Mouse (Mus musculus) embryonic facial prominence, embryonic 13.5 days (tissue): ENCODE data around the gene Ankrd55. TPM values are rescaled to one million over a fixed set of nuclear protein-coding genes. Genes with fewer than 3 reads are reported as not detected.
A peak's percentile ranks its signal among the peaks of the same experiment; 100 is the strongest.
"Not testable (repeated sequence)": the region's sequence is repeated elsewhere in the genome, so short reads cannot be mapped to it uniquely, and the experiment has no call there.

Source experiments
- ATAC-seq: fragments of 200-750 bp; cut with Nextera tagmentation; 2 replicates; pipeline ENCODE4 v1.8.0; 2017; ENCODE audit warnings: low read depth; ENCODE audit not compliant: insufficient number of reproducible peaks, insufficient read depth, low FRiP score, low TSS enrichment
- H3K27ac ChIP-seq: fragments of 300-500 bp; sonication (generic); 2 replicates; pipeline ENCODE4 v1.5.1; 2015; ENCODE audit warnings: moderate library complexity, mild to moderate bottlenecking, inconsistent platforms
- H3K27me3 ChIP-seq: fragments of 300-500 bp; sonication (generic); 2 replicates; pipeline ENCODE4 v1.6.1; 2015; ENCODE audit warnings: mild to moderate bottlenecking, inconsistent platforms
- H3K36me3 ChIP-seq: fragments of 300-500 bp; sonication (generic); 2 replicates; pipeline ENCODE4 v1.6.1; 2015; ENCODE audit warnings: mild to moderate bottlenecking, inconsistent platforms
- H3K4me1 ChIP-seq: fragments of 300-500 bp; sonication (generic); 2 replicates; pipeline ENCODE4 v1.6.1; 2015; ENCODE audit warnings: inconsistent platforms
- H3K4me2 ChIP-seq: fragments of 300-500 bp; sonication (generic); 2 replicates; pipeline ENCODE4 v1.6.1; 2015; ENCODE audit warnings: moderate library complexity, mild to moderate bottlenecking, inconsistent platforms
- H3K4me3 ChIP-seq: fragments of 300-500 bp; sonication (generic); 2 replicates; pipeline ENCODE4 v1.5.1; 2015; ENCODE audit warnings: mild to moderate bottlenecking, inconsistent platforms
- H3K9ac ChIP-seq: fragments of 300-500 bp; sonication (generic); 2 replicates; pipeline ENCODE4 v1.6.1; 2015; ENCODE audit warnings: mild to moderate bottlenecking, inconsistent platforms
- H3K9me3 ChIP-seq: fragments of 300-500 bp; sonication (generic); 2 replicates; pipeline ENCODE4 v1.6.1; 2016; ENCODE audit warnings: inconsistent platforms
- WGBS: fragments of 180-500 bp; shearing (Covaris S2); methylation state at CpG from one replicate; pipeline ENCODE4 v1.1.7; 2015; ENCODE audit warnings: mixed read lengths; 5-methylcytosine and 5-hydroxymethylcytosine counted together
- polyA plus RNA-seq: library from polyadenylated mRNA; unstranded; fragments of >200 nt; fragmentation: Nextera tagmentation; extraction: Ambion mirVana; gene quantifications from 2 replicates; pipeline ENCODE4 v1.2.1, GENCODE M21; 2015

Ankrd55 gene
- polyA plus RNA-seq, 1 experiment from 2014 or later: 1.1 TPM

DNA sequence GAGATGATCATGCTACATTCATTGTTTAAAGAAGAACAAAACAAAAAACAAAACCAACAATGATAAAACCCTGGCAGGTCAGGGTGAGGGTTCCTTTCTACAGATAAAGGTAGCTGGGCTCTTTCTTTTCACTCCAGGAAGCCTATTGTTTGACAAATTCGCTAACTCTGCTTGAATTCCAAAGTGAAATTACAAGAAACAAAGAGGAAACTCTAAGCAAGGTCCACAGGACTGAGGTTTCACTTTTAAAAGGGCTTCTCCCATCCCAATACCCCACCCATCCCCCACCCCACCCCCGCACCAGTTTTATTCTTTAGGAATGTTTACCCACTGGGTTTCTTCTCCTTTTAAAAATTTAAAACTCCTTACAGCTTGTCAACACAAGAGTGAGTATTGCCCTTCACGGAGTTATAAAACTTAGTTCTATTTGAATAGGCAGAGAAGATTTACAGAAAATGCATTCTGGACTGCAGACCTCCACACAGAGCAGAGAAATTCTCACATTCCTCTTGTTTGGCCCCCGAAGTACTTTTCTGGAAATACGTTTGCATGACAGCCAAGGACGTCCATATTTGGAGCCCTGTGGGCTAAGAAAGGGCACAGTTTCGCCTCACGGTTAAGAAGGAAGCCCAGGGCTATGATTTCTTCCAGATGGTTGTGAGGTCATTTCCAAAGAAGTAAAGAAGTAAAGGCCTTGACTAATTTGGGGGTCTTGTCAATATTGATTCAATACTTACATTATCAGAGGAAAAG lies 128.3 kb downstream of the Ankrd55 start:
- Histone ChIP-seq H3K4me3 (no peak overlapping the region), H3K9ac (no peak overlapping the region), H3K27ac (peak overlapping the region; percentile 73), H3K4me1 (peaks cover 15% of the 10 kb centered on the region), H3K27me3 (no peaks in the 10 kb centered on the region), H3K36me3 (no peaks in the 10 kb centered on the region), H3K9me3 (no peaks in the 10 kb centered on the region), H3K4me2 (peak overlapping the region; percentile 21)
- no peak for ATAC-seq
- WGBS: 10% methylated on average over 8 of the region's 8 CpGs

DNA sequence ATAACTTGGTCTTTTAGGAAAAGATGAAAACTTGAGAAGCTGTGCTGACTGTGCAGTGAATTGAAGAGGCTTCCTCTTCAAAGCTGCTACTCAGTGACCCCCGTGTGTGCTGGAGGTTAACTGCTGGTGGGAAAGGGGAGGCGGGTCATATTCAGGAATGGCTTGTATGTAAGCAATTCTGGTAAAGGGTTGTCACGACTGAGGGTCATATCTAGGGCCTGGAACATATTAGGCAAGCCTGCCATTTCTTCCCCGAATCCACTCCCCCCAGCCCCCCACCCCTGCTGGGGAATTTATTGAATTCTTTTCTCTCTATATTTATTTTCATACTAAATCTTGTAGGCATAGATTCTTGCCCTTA lies 128.9 kb downstream of the Ankrd55 start:
- Histone ChIP-seq H3K27ac (peak overlapping the region; percentile 73), H3K9me3 (no peaks in the 10 kb centered on the region), H3K4me1 (peaks cover 15% of the 10 kb centered on the region), H3K4me3 (no peak overlapping the region), H3K9ac (no peak overlapping the region), H3K36me3 (no peaks in the 10 kb centered on the region), H3K27me3 (no peaks in the 10 kb centered on the region), H3K4me2 (peak overlapping the region; percentile 21)
- WGBS: 14% methylated on average over 4 of the region's 4 CpGs
- ATAC-seq: no peak

DNA sequence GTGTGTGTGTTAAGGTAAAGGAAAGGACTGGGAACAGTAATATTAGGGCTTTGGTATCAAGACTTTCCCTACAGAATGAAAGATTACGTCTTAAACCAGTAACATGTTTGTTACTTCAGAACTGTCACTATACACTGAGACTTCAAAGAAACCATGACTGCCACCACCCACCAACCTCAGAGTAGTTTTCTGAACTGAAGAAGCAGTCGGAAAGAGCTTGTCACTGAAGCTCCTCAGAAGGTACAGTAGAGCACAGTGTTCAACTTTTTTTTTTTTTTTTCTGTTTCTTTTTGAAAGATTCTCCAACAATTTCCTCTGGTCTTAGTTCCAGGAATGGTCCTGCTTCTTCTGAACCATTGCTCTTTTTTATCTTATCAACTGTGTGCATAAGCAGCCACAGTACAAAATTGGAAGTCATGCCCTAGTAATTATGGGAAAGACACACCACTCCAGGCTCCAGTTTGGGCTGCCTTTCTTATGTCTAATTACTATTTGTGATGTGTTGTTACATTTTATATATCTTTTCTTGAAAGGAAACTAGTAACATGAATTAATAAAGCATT lies 129.7 kb downstream of the Ankrd55 start:
- Histone ChIP-seq H3K36me3 (no peaks in the 10 kb centered on the region), H3K4me2 (no peak overlapping the region), H3K27me3 (no peaks in the 10 kb centered on the region), H3K4me3 (no peak overlapping the region), H3K9ac (no peak overlapping the region), H3K27ac (no peak overlapping the region), H3K9me3 (no peaks in the 10 kb centered on the region), H3K4me1 (peaks cover 15% of the 10 kb centered on the region)
- ATAC-seq: no peak
- 48% methylated on average over 2 of the region's 2 CpGs for WGBS

DNA sequence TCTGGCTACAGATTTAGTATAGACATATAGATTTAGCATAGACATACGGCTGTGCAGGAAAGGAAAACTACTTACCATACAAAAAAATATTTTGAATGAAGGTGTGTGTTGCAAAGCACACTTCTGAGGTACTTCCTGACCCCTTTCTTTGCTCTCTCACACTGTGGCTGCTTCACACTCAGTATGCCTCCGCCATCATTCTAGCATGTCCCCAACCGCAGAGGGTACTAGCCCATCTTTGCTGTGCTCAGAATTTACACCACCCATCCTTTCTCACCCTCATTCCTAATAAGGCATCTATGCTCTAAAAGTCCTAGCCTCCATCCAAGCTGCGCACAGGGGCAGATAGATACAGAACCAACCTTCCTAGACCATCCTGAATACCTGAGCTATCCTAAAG lies 130.3 kb downstream of the Ankrd55 start:
- no peaks in the 10 kb centered on the region for H3K9me3 ChIP-seq
- 82% methylated on average over 4 of the region's 4 CpGs for WGBS
- no peak overlapping the region for H3K27ac ChIP-seq
- no peak for ATAC-seq
- no peak overlapping the region for H3K4me3 ChIP-seq
- H3K4me2 ChIP-seq: no peak overlapping the region
- no peaks in the 10 kb centered on the region for H3K36me3 ChIP-seq
- no peak overlapping the region for H3K9ac ChIP-seq
- no peaks in the 10 kb centered on the region for H3K27me3 ChIP-seq
- peaks cover 15% of the 10 kb centered on the region for H3K4me1 ChIP-seq

DNA sequence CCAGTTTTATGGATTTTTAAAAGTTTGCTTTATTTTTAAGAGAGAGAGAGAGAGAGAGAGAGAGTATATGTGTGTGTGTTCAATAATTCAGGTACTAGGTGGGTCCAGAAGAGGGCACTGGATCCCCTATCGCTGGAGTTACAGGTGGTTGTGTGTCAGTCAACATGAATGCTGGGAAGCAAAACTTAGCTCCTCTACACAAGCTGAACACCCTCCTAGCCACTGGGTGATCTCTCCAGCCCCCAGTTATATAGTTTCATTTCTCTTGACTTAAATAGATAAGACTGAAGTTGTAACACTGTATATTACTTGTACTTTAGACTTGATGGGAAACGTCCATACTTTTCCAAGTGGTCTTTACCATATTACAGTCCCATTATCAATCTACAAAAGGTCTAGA lies 136.0 kb downstream of the Ankrd55 start:
- Histone ChIP-seq H3K4me3 (no peak overlapping the region), H3K36me3 (no peaks in the 10 kb centered on the region), H3K27me3 (no peaks in the 10 kb centered on the region), H3K4me2 (no peak overlapping the region), H3K27ac (no peak overlapping the region), H3K9ac (no peak overlapping the region), H3K9me3 (no peaks in the 10 kb centered on the region), H3K4me1 (no peaks in the 10 kb centered on the region)
- no peak for ATAC-seq
- WGBS: 84% methylated on average over 2 of the region's 2 CpGs

DNA sequence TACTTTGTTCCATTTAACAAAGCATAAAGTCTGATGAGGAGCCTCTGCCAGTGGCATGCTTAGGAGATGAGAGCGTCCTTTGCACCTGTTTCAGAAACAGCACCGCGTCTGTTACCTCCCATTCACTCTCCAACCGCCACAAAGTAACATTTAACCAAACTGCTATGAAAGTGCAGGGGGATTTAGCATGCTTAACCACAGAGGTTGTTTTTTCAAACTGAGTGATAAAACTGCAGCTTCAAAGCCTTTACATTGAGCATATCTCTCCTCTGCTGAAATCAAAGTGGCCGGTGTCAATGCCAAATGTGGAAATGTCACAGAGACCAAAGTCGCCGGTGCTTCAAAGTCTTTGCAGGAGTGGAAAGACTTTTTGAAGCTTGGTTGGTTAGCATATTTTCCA lies 136.4 kb downstream of the Ankrd55 start:
- no peak overlapping the region for H3K27ac ChIP-seq
- no peaks in the 10 kb centered on the region for H3K36me3 ChIP-seq
- H3K4me1 ChIP-seq: no peaks in the 10 kb centered on the region
- 82% methylated on average over 7 of the region's 7 CpGs for WGBS
- H3K9me3 ChIP-seq: no peaks in the 10 kb centered on the region
- no peak overlapping the region for H3K4me2 ChIP-seq
- H3K9ac ChIP-seq: no peak overlapping the region
- ATAC-seq: no peak
- H3K27me3 ChIP-seq: no peaks in the 10 kb centered on the region
- no peak overlapping the region for H3K4me3 ChIP-seq

DNA sequence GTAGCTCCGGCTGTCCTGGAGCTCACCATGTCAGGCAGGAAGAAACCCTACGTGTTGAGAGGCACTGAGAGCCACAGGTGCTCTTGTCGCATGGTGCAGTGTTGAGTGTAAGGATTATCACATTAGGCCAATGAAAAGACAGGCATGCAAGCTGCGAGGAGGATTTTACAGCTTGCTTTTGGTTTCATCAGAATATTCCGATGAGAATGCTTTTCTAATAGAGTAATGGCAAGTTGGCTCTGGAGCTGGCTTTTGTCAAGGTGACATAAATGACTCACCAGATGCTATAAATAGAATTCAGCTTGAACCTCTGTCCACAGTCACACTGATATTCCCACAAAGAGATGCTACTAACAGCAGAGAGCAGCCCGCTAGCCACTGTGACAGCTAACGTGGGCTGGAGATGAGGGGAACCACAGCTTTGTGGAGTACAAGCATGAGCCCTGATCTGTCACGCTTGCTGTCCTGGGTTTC lies 137.0 kb downstream of the Ankrd55 start:
- Histone ChIP-seq H3K36me3 (no peaks in the 10 kb centered on the region), H3K9ac (no peak overlapping the region), H3K4me2 (no peak overlapping the region), H3K27ac (no peak overlapping the region), H3K9me3 (no peaks in the 10 kb centered on the region), H3K4me3 (no peak overlapping the region), H3K4me1 (no peaks in the 10 kb centered on the region), H3K27me3 (no peaks in the 10 kb centered on the region)
- ATAC-seq: no peak
- 73% methylated on average over 8 of the region's 8 CpGs for WGBS

DNA sequence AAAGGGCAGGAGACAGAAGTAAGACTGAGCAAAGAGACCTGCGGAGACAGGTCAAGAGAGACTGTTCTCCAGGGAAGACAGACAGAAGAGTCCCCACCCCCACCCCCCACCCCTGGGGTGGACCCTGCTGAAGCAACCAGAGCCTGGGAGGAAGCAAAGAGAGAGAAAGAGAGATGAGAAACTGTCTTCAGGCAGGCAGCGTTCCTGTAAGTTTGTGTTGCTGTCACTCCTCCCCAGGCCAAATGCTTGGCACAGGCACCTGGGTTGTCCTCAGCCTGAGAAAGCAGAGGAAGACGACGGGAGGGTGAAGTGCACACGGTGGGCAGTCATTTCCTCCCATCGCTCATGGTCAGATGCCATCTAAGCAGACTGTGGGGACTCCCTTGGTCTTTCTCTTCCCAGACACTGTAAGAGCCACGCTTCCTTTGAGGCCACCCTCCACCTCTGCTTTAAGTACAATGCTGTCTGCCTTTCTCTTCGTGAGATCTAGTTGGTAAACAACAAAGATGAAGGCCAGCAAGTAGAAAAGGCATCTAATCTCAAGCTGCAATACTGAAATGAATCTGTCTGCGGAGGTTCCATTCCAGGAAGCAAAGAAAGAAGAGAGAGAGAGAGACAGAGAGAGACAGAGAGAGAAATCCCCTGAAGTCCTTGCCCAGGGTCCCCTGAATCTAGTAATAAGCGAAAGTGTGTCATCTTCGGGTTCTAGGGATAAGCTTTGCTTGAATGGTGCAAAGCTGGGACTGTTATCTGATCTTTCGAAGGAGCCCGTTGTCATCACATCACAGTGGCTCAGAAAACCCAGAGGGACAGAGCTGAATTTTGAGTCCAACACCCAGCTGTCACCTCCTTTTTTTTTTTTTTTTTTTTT lies 138.2 kb downstream of the Ankrd55 start:
- H3K27me3 ChIP-seq: no peaks in the 10 kb centered on the region
- 70% methylated on average over 13 of the region's 13 CpGs for WGBS
- no peak for ATAC-seq

DNA sequence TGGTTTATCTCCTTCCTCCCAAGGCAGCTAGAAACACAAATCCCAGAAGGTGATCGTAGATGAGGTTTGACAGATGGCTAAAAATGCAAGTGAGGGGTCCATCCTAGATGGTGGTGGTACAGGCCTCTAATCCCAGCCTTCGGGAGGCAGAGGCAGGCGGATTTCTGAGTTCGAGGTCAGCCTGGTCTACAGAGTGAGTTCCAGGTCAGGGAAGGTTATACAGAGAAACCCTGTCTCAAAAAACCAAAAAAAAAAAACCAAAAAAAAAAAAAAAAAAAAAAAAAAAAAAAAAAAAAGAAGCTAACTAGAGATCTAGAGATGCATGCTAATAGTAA lies 138.9 kb downstream of the Ankrd55 start:
- ATAC-seq, H3K9me3 ChIP-seq, H3K27me3 ChIP-seq, H3K4me1 ChIP-seq, H3K36me3 ChIP-seq, H3K27ac ChIP-seq, H3K4me2 ChIP-seq, H3K4me3 ChIP-seq, H3K9ac ChIP-seq: not testable (repeated sequence)
- WGBS: 91% methylated on average over 4 of the region's 4 CpGs

More for the DNA sequence above, 138.2 kb downstream of the Ankrd55 start:
- Histone ChIP-seq H3K4me3 (no peak overlapping the region), H3K4me1 (no peaks in the 10 kb centered on the region), H3K9me3 (no peaks in the 10 kb centered on the region), H3K4me2 (no peak overlapping the region), H3K36me3 (no peaks in the 10 kb centered on the region), H3K27ac (no peak overlapping the region), H3K9ac (no peak overlapping the region)

DNA sequence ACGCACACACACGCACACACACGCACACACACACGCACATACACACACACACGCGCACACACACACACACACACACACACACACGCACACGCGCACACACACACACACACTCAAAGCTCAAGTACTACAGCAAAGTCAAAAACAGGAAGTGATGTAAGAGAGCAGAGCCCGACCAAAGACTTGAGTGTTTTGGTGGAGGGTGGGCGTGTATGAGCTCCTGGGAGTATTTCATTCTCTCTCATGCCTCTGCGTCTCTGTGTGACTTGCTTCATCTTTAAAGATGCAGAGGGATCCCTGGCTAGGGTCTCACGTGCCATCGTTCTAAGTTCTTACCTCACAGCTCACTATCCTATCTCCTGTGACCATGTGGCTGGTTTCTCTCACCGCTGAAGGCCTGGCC lies 139.3 kb downstream of the Ankrd55 start:
- Histone ChIP-seq H3K9me3 (no peaks in the 10 kb centered on the region), H3K4me3 (no peak overlapping the region), H3K27me3 (no peaks in the 10 kb centered on the region), H3K4me1 (no peaks in the 10 kb centered on the region), H3K36me3 (no peaks in the 10 kb centered on the region), H3K4me2 (no peak overlapping the region), H3K27ac (no peak overlapping the region), H3K9ac (no peak overlapping the region)
- ATAC-seq: no peak
- WGBS: 91% methylated on average over 11 of the region's 15 CpGs

DNA sequence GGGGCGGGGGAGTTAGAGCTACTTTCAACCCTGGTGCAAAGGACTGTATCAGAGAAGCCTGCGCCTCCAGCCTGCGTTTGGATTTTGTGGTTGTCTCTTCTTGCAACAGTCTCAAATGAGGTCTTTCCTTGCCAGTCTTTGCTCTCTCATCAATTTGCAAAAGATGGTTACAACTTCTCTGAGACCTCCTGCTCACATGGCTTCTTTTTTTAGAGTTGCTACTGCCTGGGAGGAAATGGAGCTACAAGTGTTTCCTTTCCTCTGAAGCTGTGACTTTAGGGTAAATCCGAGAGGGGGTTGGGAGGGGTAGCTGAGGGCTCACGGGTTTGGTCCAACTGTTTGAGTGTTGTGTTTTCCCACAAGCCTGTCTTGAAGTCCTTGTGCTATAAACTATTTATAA lies 145.0 kb downstream of the Ankrd55 start:
- Histone ChIP-seq H3K4me2 (no peak overlapping the region), H3K36me3 (no peaks in the 10 kb centered on the region), H3K27me3 (no peaks in the 10 kb centered on the region), H3K9ac (no peak overlapping the region), H3K4me1 (peaks cover 14% of the 10 kb centered on the region), H3K27ac (no peak overlapping the region), H3K4me3 (no peak overlapping the region), H3K9me3 (no peaks in the 10 kb centered on the region)
- WGBS: 52% methylated on average over 5 of the region's 5 CpGs
- ATAC-seq: no peak
